Mouse (Mus musculus) olfactory bulb, adult 2 months (tissue): ENCODE measurements around the gene Fbxo17.

Source experiments
- CTCF ChIP-seq: fragments of 200-500 bp; IDR thresholded peaks from 2 replicates; pipeline ENCODE4 v1.5.1; 2012; ENCODE audit warnings: low read depth, mild to moderate bottlenecking, low read length, moderate library complexity; ENCODE audit not compliant: insufficient read depth
- POLR2A ChIP-seq: fragments of 200-500 bp; IDR thresholded peaks from 2 replicates; pipeline ENCODE4 v1.6.1; 2012; ENCODE audit warnings: mild to moderate bottlenecking, low read depth, low read length, moderate library complexity; ENCODE audit not compliant: insufficient read depth

- TF ChIP-seq POLR2A (no peak), CTCF (no peak)
Observed at GRCm38 (mm10) chr7:28765211-28765610, 48.6 kb downstream of the Fbxo17 start.
